Mouse (Mus musculus) intestine, postnatal 0 days (tissue): ENCODE data around the gene Tyw1. TPM values are rescaled to one million over a fixed set of nuclear protein-coding genes. Genes with fewer than 3 reads are reported as not detected.

ENCODE experiments used
- ATAC-seq: fragments of 200-750 bp; cut with Nextera tagmentation; 2 replicates; pipeline ENCODE4 v1.8.0; 2017; ENCODE audit warnings: mild to moderate bottlenecking, moderate TSS enrichment, moderate library complexity
- H3K27ac ChIP-seq: fragments of 300-500 bp; sonication (generic); 2 replicates; pipeline ENCODE4 v1.5.1; 2014; ENCODE audit warnings: mild to moderate bottlenecking, low read depth, low read length, moderate library complexity
- H3K27me3 ChIP-seq: fragments of 300-500 bp; sonication (generic); replicated peaks from 2 replicates; pipeline ENCODE4 v1.6.1; 2014; ENCODE audit warnings: low read length, mixed read lengths; ENCODE audit not compliant: control insufficient read depth, insufficient read depth
- H3K36me3 ChIP-seq: fragments of 300-500 bp; sonication (generic); 2 replicates; pipeline ENCODE4 v1.6.1; 2014; ENCODE audit warnings: mild to moderate bottlenecking, moderate library complexity; ENCODE audit not compliant: control insufficient read depth, insufficient read depth
- H3K4me1 ChIP-seq: fragments of 300-500 bp; sonication (generic); replicated peaks from 2 replicates; pipeline ENCODE4 v1.6.1; 2014; ENCODE audit warnings: antibody characterized with exemption, low read length, mixed read lengths; ENCODE audit not compliant: control insufficient read depth, insufficient read depth
- H3K4me2 ChIP-seq: fragments of 300-500 bp; sonication (generic); replicated peaks from 2 replicates; pipeline ENCODE4 v1.6.1; 2014; ENCODE audit warnings: low read depth, mild to moderate bottlenecking, moderate library complexity
- H3K4me3 ChIP-seq: fragments of 300-500 bp; sonication (generic); 2 replicates; pipeline ENCODE4 v1.5.1; 2014; ENCODE audit warnings: low read depth, low read length
- H3K9ac ChIP-seq: fragments of 300-500 bp; sonication (generic); 2 replicates; pipeline ENCODE4 v1.6.1; 2014; ENCODE audit warnings: mild to moderate bottlenecking, low read depth, low read length
- H3K9me3 ChIP-seq: fragments of 300-500 bp; sonication (generic); 2 replicates; pipeline ENCODE4 v1.6.1; 2016; ENCODE audit warnings: mixed run types; ENCODE audit not compliant: control insufficient read depth
- CTCF ChIP-seq: sonication (generic); IDR thresholded peaks from 2 replicates; pipeline ENCODE4 v1.5.1; 2016; ENCODE audit warnings: low read depth, mild to moderate bottlenecking, control low read depth, antibody characterized with exemption, moderate library complexity
- WGBS: fragments of 180-500 bp; shearing (Covaris S2); extraction: QIAGEN DNeasy Blood & Tissue Kit; methylation state at CpG from one replicate; pipeline ENCODE4 v1.1.7; 2014; 5-methylcytosine and 5-hydroxymethylcytosine counted together
- polyA plus RNA-seq: library from polyadenylated mRNA; unstranded; fragments of >200 nt; fragmentation: Nextera tagmentation; extraction: Ambion mirVana; gene quantifications from 2 replicates; pipeline ENCODE4 v1.2.1, GENCODE M21; 2015

Gene Tyw1
- polyA plus RNA-seq, 1 experiment from 2014 or later = 12.0 TPM

DNA sequence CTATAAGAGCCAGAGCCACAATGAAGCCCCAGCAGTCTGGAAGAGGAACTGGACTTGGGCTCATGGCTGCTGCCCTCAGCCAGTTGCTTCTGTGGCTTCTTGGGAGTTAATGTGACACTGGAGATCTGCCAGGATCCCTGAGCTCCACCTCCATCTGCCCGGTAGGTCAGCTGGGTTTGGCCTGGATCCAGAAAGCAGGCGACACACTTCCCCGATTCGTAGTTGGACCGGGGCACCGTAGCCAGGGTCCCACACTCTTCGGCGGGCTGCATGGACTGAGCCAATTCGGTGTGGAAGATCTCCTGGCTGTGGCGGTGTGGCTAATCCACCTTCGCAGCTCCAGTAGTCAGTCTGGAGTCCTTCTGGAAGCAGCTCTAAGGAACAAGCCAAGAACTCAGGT, 113.8 kb downstream of the Tyw1 start, which contains the start of gene Caln1:
TSS of gene Caln1 (plus strand) at position 219 of the 400 bp plus-strand sequence.
- Histone ChIP-seq H3K27ac (no peak within 1 kb of the TSS), H3K36me3 (no peaks in the 10 kb centered on the region), H3K4me3 (no peak within 1 kb of the TSS), H3K4me1 (no peaks in the 10 kb centered on the region), H3K9ac (no peak within 1 kb of the TSS), H3K4me2 (no peak within 1 kb of the TSS), H3K27me3 (no peaks in the 10 kb centered on the region), H3K9me3 (no peaks in the 10 kb centered on the region)
- no peak for ATAC-seq
- no peak for TF ChIP-seq CTCF
- WGBS = 74% methylated on average over 11 of the region's 11 CpGs

DNA sequence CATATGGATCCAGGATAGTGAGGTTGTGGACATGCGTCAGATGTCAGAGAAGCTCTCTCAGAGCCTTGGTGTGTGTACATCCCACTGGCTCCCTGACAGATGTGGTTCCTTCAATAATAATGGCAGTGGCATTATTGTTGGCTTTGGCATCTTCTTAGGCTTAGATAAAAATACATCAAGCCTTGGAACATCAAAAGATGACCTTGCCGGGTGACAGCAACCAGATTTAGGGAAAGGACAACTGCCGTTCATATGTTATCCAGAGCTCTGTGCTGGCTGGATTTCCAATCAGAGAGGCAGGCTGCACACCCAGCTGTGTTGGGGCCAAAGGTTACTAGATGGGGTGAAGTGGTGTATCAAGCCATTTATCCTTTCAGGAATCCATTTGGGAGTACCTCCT, 120.0 kb downstream of the Tyw1 start:
- no peak overlapping the region for H3K4me2 ChIP-seq
- no peak for ATAC-seq
- no peaks in the 10 kb centered on the region for H3K27me3 ChIP-seq
- 89% methylated on average over 3 of the region's 3 CpGs for WGBS
- no peak overlapping the region for H3K4me3 ChIP-seq
- no peak for TF ChIP-seq CTCF
- H3K4me1 ChIP-seq = no peaks in the 10 kb centered on the region
- no peak overlapping the region for H3K9ac ChIP-seq
- no peak overlapping the region for H3K27ac ChIP-seq
- H3K9me3 ChIP-seq = no peaks in the 10 kb centered on the region
- H3K36me3 ChIP-seq = no peaks in the 10 kb centered on the region

DNA sequence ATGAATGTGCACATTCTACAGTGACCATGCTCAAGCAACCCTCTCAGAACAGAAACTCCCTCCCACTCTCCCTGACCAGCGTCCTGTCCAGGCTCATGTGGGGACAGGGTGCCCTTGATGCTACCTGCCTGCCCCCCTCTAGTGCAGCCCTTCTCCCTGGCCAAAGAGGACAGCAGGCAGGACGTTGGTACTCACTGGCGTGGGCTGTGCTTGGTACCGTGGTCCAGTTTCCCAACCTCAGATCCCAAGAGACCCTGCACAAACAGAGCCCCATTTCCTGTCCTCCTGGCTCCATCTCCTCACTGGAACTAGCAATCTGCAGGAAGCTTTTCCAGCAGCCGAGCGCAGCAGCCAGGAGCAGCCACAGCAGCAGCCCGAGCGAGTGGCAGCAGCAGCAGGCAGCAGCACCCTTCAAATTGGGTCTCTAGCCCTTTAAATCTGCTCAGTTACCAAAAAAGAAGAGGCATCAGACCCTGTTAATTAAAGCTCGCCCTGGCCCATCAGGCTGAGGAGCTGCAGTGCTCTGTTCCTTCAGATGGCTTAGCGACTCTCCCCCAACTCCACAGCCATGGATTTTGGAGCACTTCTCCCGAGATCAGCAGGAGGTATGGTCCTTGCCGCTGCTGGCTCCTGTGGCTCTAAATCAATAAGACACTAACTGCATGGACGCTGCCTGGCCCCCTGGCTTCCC, 128.9 kb downstream of the Tyw1 start, which contains the start of gene A330070K13Rik:
TSS of gene A330070K13Rik (minus strand) at position 410 of the 691 bp plus-strand sequence.
- no peaks in the 10 kb centered on the region for H3K9me3 ChIP-seq
- no peak within 1 kb of the TSS for H3K27ac ChIP-seq
- 12% methylated on average over 13 of the region's 13 CpGs for whole genome bisulfite sequencing
- ATAC-seq = no peak
- no peaks in the 10 kb centered on the region for H3K27me3 ChIP-seq
- no peak within 1 kb of the TSS for H3K4me3 ChIP-seq
- H3K9ac ChIP-seq = no peak within 1 kb of the TSS
- no peak within 1 kb of the TSS for H3K4me2 ChIP-seq
- no peaks in the 10 kb centered on the region for H3K36me3 ChIP-seq
- no peaks in the 10 kb centered on the region for H3K4me1 ChIP-seq
- no peak for TF ChIP-seq CTCF

DNA sequence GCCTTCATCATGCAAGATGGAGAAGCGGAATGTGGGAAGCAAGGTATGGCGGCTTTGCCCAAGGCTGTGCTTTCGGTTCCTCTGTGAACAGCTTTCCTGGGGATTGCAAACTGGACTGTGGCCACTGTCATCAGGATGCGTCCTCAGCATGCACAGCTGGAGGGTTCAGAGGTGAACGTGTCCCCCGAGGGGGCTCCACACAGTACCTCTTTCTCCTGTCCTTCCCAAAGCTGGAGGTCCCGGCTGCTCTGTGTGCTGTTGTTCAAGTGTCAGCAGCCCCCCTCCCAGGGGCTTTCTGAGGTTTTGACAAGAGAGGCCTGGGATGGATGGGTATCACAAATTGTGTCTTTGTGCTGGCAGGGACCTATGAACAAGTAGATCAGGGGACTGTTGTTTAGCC, 131.0 kb downstream of the Tyw1 start:
- Histone ChIP-seq H3K4me1 (no peaks in the 10 kb centered on the region), H3K9ac (no peak overlapping the region), H3K9me3 (no peaks in the 10 kb centered on the region), H3K4me3 (no peak overlapping the region), H3K4me2 (no peak overlapping the region), H3K27ac (no peak overlapping the region), H3K36me3 (no peaks in the 10 kb centered on the region), H3K27me3 (no peaks in the 10 kb centered on the region)
- ATAC-seq = no peak
- no peak for TF ChIP-seq CTCF
- WGBS = 70% methylated on average over 7 of the region's 7 CpGs

Other genes with a start within 250 kb of the Tyw1 start
- gene Asl, start 226.4 kb upstream of the Tyw1 start, polyA plus RNA-seq = 148 and 182 TPM in 2 replicates
- gene Crcp, start 226.3 kb upstream of the Tyw1 start, polyA plus RNA-seq = 39.5 and 41.6 TPM in 2 replicates
- 28.7 and 29.3 TPM in 2 replicates for gene Tpst1, start 182.3 kb upstream of the Tyw1 start, polyA plus RNA-seq
- gene Kctd7, start 110.8 kb upstream of the Tyw1 start, polyA plus RNA-seq = 2.4 and 2.9 TPM in 2 replicates
- 21.1 and 21.9 TPM in 2 replicates for gene Rabgef1, start 83.8 kb upstream of the Tyw1 start, polyA plus RNA-seq
- gene Tmem248, start 38.5 kb upstream of the Tyw1 start, polyA plus RNA-seq = 45.7 and 47.0 TPM in 2 replicates
- gene Sbds, start 89 bp upstream of the Tyw1 start, polyA plus RNA-seq = 97.7 and 105 TPM in 2 replicates
- 0.14 TPM in 1 of 2 replicates, not detected in the other for gene Caln1, start 113.8 kb downstream of the Tyw1 start, polyA plus RNA-seq
- not detected in 2 replicates for gene A330070K13Rik, start 129.0 kb downstream of the Tyw1 start, polyA plus RNA-seq